Mouse (Mus musculus): ENCODE data around the gene Galnt13. TPM values are rescaled to one million over a fixed set of nuclear protein-coding genes. Genes with fewer than 3 reads are reported as not detected.
"Not testable (repeated sequence)": the region's sequence is repeated elsewhere in the genome, so short reads cannot be mapped to it uniquely, and the experiment has no call there.

Galnt13 gene
- polyA plus RNA-seq, 1 experiment, result not detected

GRCm38 (mm10) chr2:54751232-54751631 is 315.1 kb downstream of the Galnt13 start:
- H3K4me3 ChIP-seq (ENCODE audit: insufficient read depth, low read depth, low read length), result no peak overlapping the region
- H3K27ac ChIP-seq (replicated peaks; ENCODE audit: low read depth, low read length), result no peak overlapping the region

DNA sequence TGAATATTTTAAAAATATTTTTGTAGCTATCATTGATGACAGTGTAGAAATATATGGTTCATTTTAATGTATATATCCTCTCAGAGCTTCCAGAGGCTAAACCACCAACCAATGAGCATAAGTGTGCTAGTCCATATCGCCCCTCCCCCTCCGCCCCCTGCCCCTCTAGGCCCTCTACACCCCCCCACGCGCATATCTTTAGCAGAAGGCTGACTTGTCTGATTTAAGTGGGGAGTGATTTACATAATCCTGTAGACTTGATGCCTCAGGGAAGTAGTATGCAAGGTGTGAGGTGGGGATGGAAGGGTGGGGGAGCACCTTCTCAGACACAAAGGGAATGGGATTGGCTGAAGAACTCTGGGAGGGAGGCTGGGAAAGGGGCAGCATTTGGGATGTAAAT is 323.7 kb downstream of the Galnt13 start:
- Histone ChIP-seq H3K4me3 (ENCODE audit: insufficient read depth, low read depth, low read length) (no peak overlapping the region), H3K4me1 (ENCODE audit: control insufficient read depth, insufficient read depth, insufficient read length, low read length) (no peaks in the 10 kb centered on the region), H3K27ac (replicated peaks; ENCODE audit: low read depth, low read length) (no peak overlapping the region)

More at GRCm38 (mm10) chr2:54751232-54751631, 315.1 kb downstream of the Galnt13 start:
- H3K4me1 ChIP-seq (ENCODE audit: control insufficient read depth, insufficient read depth, insufficient read length, low read length), result no peaks in the 10 kb centered on the region

GRCm38 (mm10) chr2:54778790-54779273 is 342.7 kb downstream of the Galnt13 start:
- H3K27ac ChIP-seq (replicated peaks; ENCODE audit: low read depth, low read length), result no peak overlapping the region
- no peaks in the 10 kb centered on the region for H3K4me1 ChIP-seq (ENCODE audit: control insufficient read depth, insufficient read depth, insufficient read length, low read length)
- no peak overlapping the region for H3K4me3 ChIP-seq (ENCODE audit: insufficient read depth, low read depth, low read length)

- Histone ChIP-seq H3K27ac (replicated peaks; ENCODE audit: low read depth, low read length) (no peak overlapping the region), H3K4me1 (ENCODE audit: control insufficient read depth, insufficient read depth, insufficient read length, low read length) (no peaks in the 10 kb centered on the region), H3K4me3 (ENCODE audit: insufficient read depth, low read depth, low read length) (no peak overlapping the region)
Observed at GRCm38 (mm10) chr2:54813670-54814256, 377.6 kb downstream of the Galnt13 start.

GRCm38 (mm10) chr2:54841245-54841644 is 405.1 kb downstream of the Galnt13 start:
- H3K4me1 ChIP-seq (ENCODE audit: control insufficient read depth, insufficient read depth, insufficient read length, low read length), result no peaks in the 10 kb centered on the region
- no peak overlapping the region for H3K4me3 ChIP-seq (ENCODE audit: insufficient read depth, low read depth, low read length)
- H3K27ac ChIP-seq (replicated peaks; ENCODE audit: low read depth, low read length), result no peak overlapping the region

- Histone ChIP-seq H3K4me3 (ENCODE audit: insufficient read depth, low read depth, low read length) (no peak overlapping the region), H3K27ac (replicated peaks; ENCODE audit: low read depth, low read length) (no peak overlapping the region), H3K4me1 (ENCODE audit: control insufficient read depth, insufficient read depth, insufficient read length, low read length) (no peaks in the 10 kb centered on the region)
Observed at GRCm38 (mm10) chr2:54906282-54907060, 470.4 kb downstream of the Galnt13 start.

DNA sequence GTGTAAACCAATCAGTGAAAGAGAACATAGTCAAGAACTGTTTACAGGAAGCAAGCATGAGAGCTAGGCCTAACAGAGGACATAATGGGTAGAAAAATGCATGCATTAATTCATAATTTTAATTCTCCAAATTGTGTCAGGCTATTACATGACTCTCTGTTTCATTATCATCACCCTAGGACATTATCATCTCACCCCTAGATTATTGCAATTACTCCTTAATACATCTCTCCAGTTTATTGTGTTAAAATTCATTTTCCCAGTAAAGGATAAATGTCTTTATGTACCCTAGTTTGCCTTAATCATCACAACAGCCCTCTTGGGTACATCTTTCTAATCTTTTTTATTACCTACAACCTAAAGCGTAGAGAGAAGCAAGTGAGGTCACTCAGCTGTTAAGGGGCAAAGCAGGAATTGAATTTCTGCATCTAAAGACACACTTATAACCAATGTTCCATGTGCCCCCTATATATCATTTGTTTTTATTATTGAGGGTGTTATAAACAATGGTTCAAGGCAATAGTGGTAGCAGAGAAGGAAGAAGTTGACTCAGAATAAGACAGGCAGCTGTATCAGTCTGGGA is 479.1 kb downstream of the Galnt13 start:
- Histone ChIP-seq H3K4me3 (ENCODE audit: insufficient read depth, low read depth, low read length) (no peak overlapping the region), H3K4me1 (ENCODE audit: control insufficient read depth, insufficient read depth, insufficient read length, low read length) (no peaks in the 10 kb centered on the region), H3K27ac (replicated peaks; ENCODE audit: low read depth, low read length) (no peak overlapping the region)

DNA sequence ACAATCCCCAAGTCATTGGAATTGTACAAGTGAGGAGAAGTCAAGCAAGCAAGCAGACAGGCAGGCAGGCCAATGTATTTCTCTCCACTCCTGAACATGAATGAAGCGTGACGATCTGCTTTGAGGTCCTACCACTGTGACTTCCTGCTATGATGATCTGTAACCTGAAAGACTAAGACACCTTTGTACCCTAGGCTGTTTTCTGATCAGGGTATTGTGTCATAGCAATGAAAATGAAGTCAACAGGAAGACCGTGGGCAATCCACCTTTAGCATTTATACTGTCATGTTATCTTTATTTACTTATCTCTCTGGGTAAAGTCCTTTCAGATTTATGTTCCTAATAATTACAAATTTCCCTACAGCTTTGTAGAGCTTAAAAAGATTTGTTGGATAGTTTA is 500.3 kb downstream of the Galnt13 start:
- Histone ChIP-seq H3K27ac (replicated peaks; ENCODE audit: low read depth, low read length) (no peak overlapping the region), H3K4me1 (ENCODE audit: control insufficient read depth, insufficient read depth, insufficient read length, low read length) (no peaks in the 10 kb centered on the region), H3K4me3 (ENCODE audit: insufficient read depth, low read depth, low read length) (no peak overlapping the region)

GRCm38 (mm10) chr2:54937306-54937705 is 501.2 kb downstream of the Galnt13 start:
- no peak overlapping the region for H3K27ac ChIP-seq (replicated peaks; ENCODE audit: low read depth, low read length)
- H3K4me1 ChIP-seq (ENCODE audit: control insufficient read depth, insufficient read depth, insufficient read length, low read length), result no peaks in the 10 kb centered on the region
- H3K4me3 ChIP-seq (ENCODE audit: insufficient read depth, low read depth, low read length), result no peak overlapping the region

GRCm38 (mm10) chr2:54938075-54938474 is 502.0 kb downstream of the Galnt13 start:
- no peak overlapping the region for H3K4me3 ChIP-seq (ENCODE audit: insufficient read depth, low read depth, low read length)
- H3K27ac ChIP-seq (replicated peaks; ENCODE audit: low read depth, low read length), result no peak overlapping the region

GRCm38 (mm10) chr2:54943386-54943785 is 507.3 kb downstream of the Galnt13 start:
- H3K4me1 ChIP-seq (ENCODE audit: control insufficient read depth, insufficient read depth, insufficient read length, low read length), result no peaks in the 10 kb centered on the region
- H3K27ac ChIP-seq (replicated peaks; ENCODE audit: low read depth, low read length), result no peak overlapping the region
- H3K4me3 ChIP-seq (ENCODE audit: insufficient read depth, low read depth, low read length), result no peak overlapping the region

More at GRCm38 (mm10) chr2:54938075-54938474, 502.0 kb downstream of the Galnt13 start:
- H3K4me1 ChIP-seq (ENCODE audit: control insufficient read depth, insufficient read depth, insufficient read length, low read length), result no peaks in the 10 kb centered on the region

DNA sequence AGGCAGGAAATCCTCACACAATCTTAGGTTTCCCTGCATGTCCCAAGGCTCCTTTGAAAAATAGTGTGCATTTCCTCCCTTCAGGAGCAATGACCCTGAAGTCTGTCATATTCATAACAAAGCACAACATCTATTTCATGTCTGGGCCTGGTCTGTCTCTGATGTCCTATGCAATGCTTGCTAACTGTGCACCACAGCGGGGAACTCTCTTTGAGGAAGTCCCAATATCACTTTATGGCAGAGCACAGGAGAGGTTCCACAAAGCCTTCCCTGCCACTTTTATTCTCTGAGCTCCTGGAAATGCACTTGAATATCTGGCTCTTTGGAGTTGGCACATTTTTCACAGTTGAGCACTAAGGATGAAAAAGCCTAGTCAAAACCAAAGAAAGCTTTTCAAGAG is 547.7 kb downstream of the Galnt13 start:
- no peak overlapping the region for H3K4me3 ChIP-seq (ENCODE audit: insufficient read depth, low read depth, low read length)
- H3K4me1 ChIP-seq (ENCODE audit: control insufficient read depth, insufficient read depth, insufficient read length, low read length), result no peaks in the 10 kb centered on the region
- no peak overlapping the region for H3K27ac ChIP-seq (replicated peaks; ENCODE audit: low read depth, low read length)

GRCm38 (mm10) chr2:55022539-55022938 is 586.4 kb downstream of the Galnt13 start:
- H3K4me3 ChIP-seq (ENCODE audit: insufficient read depth, low read depth, low read length); H3K27ac ChIP-seq (replicated peaks; ENCODE audit: low read depth, low read length); H3K4me1 ChIP-seq (ENCODE audit: control insufficient read depth, insufficient read depth, insufficient read length, low read length): not testable (repeated sequence)

DNA sequence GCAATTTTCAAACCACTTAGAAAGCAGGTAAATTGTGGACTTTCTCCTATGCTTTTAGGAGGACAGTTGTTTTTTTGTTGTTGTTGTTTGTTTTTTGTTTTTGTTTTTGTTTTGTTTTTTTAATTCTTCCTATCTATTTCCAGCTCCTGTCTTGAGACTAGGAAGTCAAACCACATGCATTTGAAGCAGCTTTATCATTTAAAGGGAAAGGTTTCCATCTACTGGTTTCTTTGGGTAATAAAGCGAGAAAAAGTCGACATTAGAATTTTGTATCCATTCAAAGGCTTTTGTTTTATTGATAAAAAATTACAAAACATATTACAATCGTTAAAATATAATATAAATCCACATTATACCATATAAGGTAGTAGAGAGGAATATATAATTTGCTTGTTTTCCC is 598.5 kb downstream of the Galnt13 start:
- Histone ChIP-seq H3K27ac (replicated peaks; ENCODE audit: low read depth, low read length) (no peak overlapping the region), H3K4me1 (ENCODE audit: control insufficient read depth, insufficient read depth, insufficient read length, low read length) (no peaks in the 10 kb centered on the region), H3K4me3 (ENCODE audit: insufficient read depth, low read depth, low read length) (no peak overlapping the region)

- H3K27ac ChIP-seq (replicated peaks; ENCODE audit: low read depth, low read length), result no peak overlapping the region
- no peaks in the 10 kb centered on the region for H3K4me1 ChIP-seq (ENCODE audit: control insufficient read depth, insufficient read depth, insufficient read length, low read length)
- H3K4me3 ChIP-seq (ENCODE audit: insufficient read depth, low read depth, low read length), result no peak overlapping the region
Observed at GRCm38 (mm10) chr2:55065469-55066315, 629.6 kb downstream of the Galnt13 start.
